Mouse (Mus musculus): ENCODE measurements around the gene Olfr623. TPM values are rescaled to one million over a fixed set of nuclear protein-coding genes. Genes with fewer than 3 reads are reported as not detected.

Gene Olfr623
- polyA plus RNA-seq (2014; fragmentation: Nextera tagmentation; extraction: Ambion mirVana): not detected in 2 replicates

DNA sequence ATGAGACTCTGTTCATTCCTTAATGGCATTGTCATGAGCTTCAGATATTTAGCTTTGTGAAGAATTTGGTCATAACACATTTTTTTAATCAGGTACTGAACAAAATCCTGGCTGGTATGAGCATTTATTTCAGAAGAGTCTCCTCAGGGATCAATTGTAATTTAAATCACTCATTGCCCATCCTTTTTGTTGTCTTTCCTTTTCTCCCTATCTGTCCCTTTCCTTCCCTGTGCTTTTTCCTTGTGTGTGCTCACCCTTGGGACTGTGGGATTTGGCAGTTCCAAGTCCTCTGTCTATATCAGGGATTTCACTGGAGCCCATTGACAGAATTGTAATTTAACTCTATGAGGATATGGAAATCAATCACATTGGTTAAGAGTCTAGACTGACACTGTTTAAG is at the start of gene Olfr623:
Gene Olfr623, minus strand, starts transcription at position 101 of the 400 bp plus-strand sequence.
- H3K27me3 ChIP-seq (ENCODE audit: control insufficient read depth, insufficient read depth, low read length): no peaks in the 10 kb centered on the region
- no peak within 1 kb of the TSS for H3K4me3 ChIP-seq (ENCODE audit: low read length)
- no peak within 1 kb of the TSS for H3K27ac ChIP-seq (ENCODE audit: low read depth, low read length)
- H3K9ac ChIP-seq (ENCODE audit: low read depth, low read length): no peak within 1 kb of the TSS
- H3K4me1 ChIP-seq (ENCODE audit: control insufficient read depth, insufficient read depth, low read length): no peaks in the 10 kb centered on the region
- H3K4me2 ChIP-seq (replicated peaks; ENCODE audit: low read depth, low read length): no peak within 1 kb of the TSS
- H3K9me3 ChIP-seq (ENCODE audit: control insufficient read depth, low read length): no peaks in the 10 kb centered on the region
- H3K36me3 ChIP-seq (ENCODE audit: control insufficient read depth, insufficient read depth, low read length): no peaks in the 10 kb centered on the region
- ATAC-seq (ENCODE audit: low FRiP score, low TSS enrichment): no peak

DNA sequence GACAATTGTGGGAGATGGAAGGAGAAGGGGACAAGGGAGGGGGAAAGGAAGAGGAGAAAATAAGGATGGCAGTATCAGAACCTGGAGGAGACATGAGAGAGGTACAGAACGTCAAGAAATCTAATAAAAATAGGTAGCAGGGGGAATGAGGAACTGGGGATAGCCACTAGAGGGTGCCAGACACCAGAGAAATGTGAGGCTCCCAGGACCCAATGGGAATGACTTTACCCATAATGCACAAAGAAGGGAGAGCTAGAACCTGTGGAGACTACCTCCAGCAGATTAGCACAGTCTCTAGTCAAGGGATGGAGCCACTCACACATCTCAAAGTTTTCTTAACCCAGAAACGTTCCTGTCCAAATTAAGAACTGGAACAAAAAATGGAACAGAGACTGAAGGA is 48.5 kb upstream of the Olfr623 start:
- H3K27ac ChIP-seq (ENCODE audit: low read depth, low read length): no peak overlapping the region
- no peak overlapping the region for H3K4me3 ChIP-seq (ENCODE audit: low read length)
- H3K4me2 ChIP-seq (replicated peaks; ENCODE audit: low read depth, low read length): no peak overlapping the region

DNA sequence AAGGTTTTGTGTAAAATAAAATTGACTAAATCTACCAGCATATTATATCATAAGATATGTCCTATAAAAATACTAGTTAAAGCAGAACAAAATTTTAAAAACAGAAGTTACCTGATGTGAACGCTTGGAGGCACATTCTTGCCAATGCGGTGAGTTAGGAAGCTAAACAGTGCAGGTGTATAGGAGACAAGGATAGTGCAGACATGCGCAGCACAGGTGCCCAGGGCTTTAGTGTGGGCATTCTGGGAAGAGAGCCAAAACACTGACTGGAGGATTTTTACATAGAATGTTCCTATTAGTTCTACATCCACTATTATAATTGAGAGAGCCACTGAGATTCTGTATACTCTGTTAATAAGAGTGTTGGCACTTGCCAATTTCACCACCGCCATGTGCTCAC is 36.0 kb upstream of the Olfr623 start:
- Histone ChIP-seq H3K27ac (ENCODE audit: low read depth, low read length) (no peak overlapping the region), H3K9ac (ENCODE audit: low read depth, low read length) (no peak overlapping the region), H3K4me1 (ENCODE audit: control insufficient read depth, insufficient read depth, low read length) (no peaks in the 10 kb centered on the region), H3K9me3 (ENCODE audit: control insufficient read depth, low read length) (no peaks in the 10 kb centered on the region), H3K27me3 (ENCODE audit: control insufficient read depth, insufficient read depth, low read length) (no peaks in the 10 kb centered on the region), H3K4me3 (ENCODE audit: low read length) (no peak overlapping the region), H3K36me3 (ENCODE audit: control insufficient read depth, insufficient read depth, low read length) (no peaks in the 10 kb centered on the region), H3K4me2 (replicated peaks; ENCODE audit: low read depth, low read length) (no peak overlapping the region)
- WGBS: 92% methylated on average over 4 of the region's 4 CpGs
- ATAC-seq (ENCODE audit: low FRiP score, low TSS enrichment): no peak

More for the DNA sequence above, 48.5 kb upstream of the Olfr623 start:
- Histone ChIP-seq H3K27me3 (ENCODE audit: control insufficient read depth, insufficient read depth, low read length) (no peaks in the 10 kb centered on the region), H3K9me3 (ENCODE audit: control insufficient read depth, low read length) (no peaks in the 10 kb centered on the region), H3K9ac (ENCODE audit: low read depth, low read length) (no peak overlapping the region), H3K36me3 (ENCODE audit: control insufficient read depth, insufficient read depth, low read length) (no peaks in the 10 kb centered on the region), H3K4me1 (ENCODE audit: control insufficient read depth, insufficient read depth, low read length) (no peaks in the 10 kb centered on the region)
- 46% methylated on average over 2 of the region's 2 CpGs for WGBS
- ATAC-seq (ENCODE audit: low FRiP score, low TSS enrichment): no peak

- H3K9ac ChIP-seq (ENCODE audit: low read depth, low read length): no peak within 1 kb of the TSS
- H3K27me3 ChIP-seq (ENCODE audit: control insufficient read depth, insufficient read depth, low read length): no peaks in the 10 kb centered on the region
- no peak within 1 kb of the TSS for H3K4me2 ChIP-seq (replicated peaks; ENCODE audit: low read depth, low read length)
- H3K9me3 ChIP-seq (ENCODE audit: control insufficient read depth, low read length): no peaks in the 10 kb centered on the region
- H3K4me3 ChIP-seq (ENCODE audit: low read length): no peak within 1 kb of the TSS
- no peaks in the 10 kb centered on the region for H3K4me1 ChIP-seq (ENCODE audit: control insufficient read depth, insufficient read depth, low read length)
- no peak within 1 kb of the TSS for H3K27ac ChIP-seq (ENCODE audit: low read depth, low read length)
- no peaks in the 10 kb centered on the region for H3K36me3 ChIP-seq (ENCODE audit: control insufficient read depth, insufficient read depth, low read length)
- no peak for ATAC-seq (ENCODE audit: low FRiP score, low TSS enrichment)
These were observed 18.9 kb upstream of the Olfr623 start, which contains the start of gene Olfr625-ps1 for GRCm38 (mm10) chr7:103682420-103682819. TSS of gene Olfr625-ps1 (plus strand) at chr7:103682720.

GRCm38 (mm10) chr7:103671091-103671490 is 7.6 kb upstream of the Olfr623 start, which contains the start of gene Olfr624:
TSS of gene Olfr624 (minus strand) at chr7:103671191.
- Histone ChIP-seq H3K4me1 (ENCODE audit: control insufficient read depth, insufficient read depth, low read length) (no peaks in the 10 kb centered on the region), H3K27ac (ENCODE audit: low read depth, low read length) (no peak within 1 kb of the TSS), H3K27me3 (ENCODE audit: control insufficient read depth, insufficient read depth, low read length) (no peaks in the 10 kb centered on the region), H3K9me3 (ENCODE audit: control insufficient read depth, low read length) (no peaks in the 10 kb centered on the region), H3K4me2 (replicated peaks; ENCODE audit: low read depth, low read length) (no peak within 1 kb of the TSS), H3K36me3 (ENCODE audit: control insufficient read depth, insufficient read depth, low read length) (no peaks in the 10 kb centered on the region), H3K4me3 (ENCODE audit: low read length) (no peak within 1 kb of the TSS), H3K9ac (ENCODE audit: low read depth, low read length) (no peak within 1 kb of the TSS)
- 96% methylated on average over 2 of the region's 2 CpGs for WGBS
- no peak for ATAC-seq (ENCODE audit: low FRiP score, low TSS enrichment)

DNA sequence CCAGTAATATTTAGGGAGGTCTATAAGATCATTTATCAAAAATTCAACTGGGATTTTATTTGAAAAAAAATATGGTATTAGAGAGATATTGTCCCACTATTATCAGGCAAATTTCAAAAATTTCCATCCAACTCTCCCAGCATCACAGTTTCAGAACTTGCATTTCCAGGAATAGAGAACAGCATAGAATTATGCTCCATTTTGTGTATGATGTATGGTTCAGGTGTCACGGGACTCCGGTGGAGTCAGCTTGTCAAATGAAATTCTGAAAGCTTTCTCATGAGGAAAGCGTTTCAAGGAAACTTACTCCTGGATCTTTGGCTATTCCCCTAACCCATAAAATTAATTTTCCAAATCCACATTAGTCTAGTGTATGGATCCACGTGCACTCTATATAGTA is 19.4 kb downstream of the Olfr623 start:
- Histone ChIP-seq H3K27ac (ENCODE audit: low read depth, low read length) (no peak overlapping the region), H3K4me1 (ENCODE audit: control insufficient read depth, insufficient read depth, low read length) (no peaks in the 10 kb centered on the region), H3K9ac (ENCODE audit: low read depth, low read length) (no peak overlapping the region), H3K4me2 (replicated peaks; ENCODE audit: low read depth, low read length) (no peak overlapping the region), H3K4me3 (ENCODE audit: low read length) (no peak overlapping the region), H3K9me3 (ENCODE audit: control insufficient read depth, low read length) (no peaks in the 10 kb centered on the region), H3K36me3 (ENCODE audit: control insufficient read depth, insufficient read depth, low read length) (no peaks in the 10 kb centered on the region), H3K27me3 (ENCODE audit: control insufficient read depth, insufficient read depth, low read length) (no peaks in the 10 kb centered on the region)
- no peak for ATAC-seq (ENCODE audit: low FRiP score, low TSS enrichment)
- 83% methylated on average over 4 of the region's 4 CpGs for WGBS

DNA sequence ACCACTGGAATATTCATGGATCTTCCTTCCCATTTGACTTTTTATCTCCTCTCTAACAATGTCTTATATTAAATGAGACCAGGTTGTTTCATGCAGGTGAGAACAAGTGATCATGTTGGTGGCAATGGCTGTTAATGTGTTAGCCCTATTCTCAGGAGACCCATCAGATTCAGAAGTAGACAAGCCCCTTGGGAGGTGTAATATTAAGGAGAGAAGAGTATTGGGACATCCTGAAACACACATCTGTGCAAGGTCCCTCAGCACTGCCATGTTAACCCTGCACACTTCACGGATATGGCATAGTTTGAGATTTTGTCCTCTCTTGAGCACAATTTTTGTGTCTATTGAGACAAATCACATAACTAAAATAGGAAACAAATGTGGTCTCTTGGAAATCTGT is 20.9 kb downstream of the Olfr623 start, which contains the start of gene Olfr622:
Gene Olfr622, minus strand, starts transcription at position 101 of the 400 bp plus-strand sequence.
- no peak within 1 kb of the TSS for H3K4me3 ChIP-seq (ENCODE audit: low read length)
- no peak for ATAC-seq (ENCODE audit: low FRiP score, low TSS enrichment)

GRCm38 (mm10) chr7:103636795-103637194 is 26.7 kb downstream of the Olfr623 start:
- Histone ChIP-seq H3K4me2 (replicated peaks; ENCODE audit: low read depth, low read length) (no peak overlapping the region), H3K9ac (ENCODE audit: low read depth, low read length) (no peak overlapping the region), H3K36me3 (ENCODE audit: control insufficient read depth, insufficient read depth, low read length) (no peaks in the 10 kb centered on the region), H3K27ac (ENCODE audit: low read depth, low read length) (no peak overlapping the region), H3K4me1 (ENCODE audit: control insufficient read depth, insufficient read depth, low read length) (no peaks in the 10 kb centered on the region), H3K27me3 (ENCODE audit: control insufficient read depth, insufficient read depth, low read length) (no peaks in the 10 kb centered on the region), H3K9me3 (ENCODE audit: control insufficient read depth, low read length) (no peaks in the 10 kb centered on the region), H3K4me3 (ENCODE audit: low read length) (no peak overlapping the region)
- no peak for ATAC-seq (ENCODE audit: low FRiP score, low TSS enrichment)

More for the DNA sequence above, 20.9 kb downstream of the Olfr623 start, which contains the start of gene Olfr622:
- Histone ChIP-seq H3K4me2 (replicated peaks; ENCODE audit: low read depth, low read length) (no peak within 1 kb of the TSS), H3K9ac (ENCODE audit: low read depth, low read length) (no peak within 1 kb of the TSS), H3K27ac (ENCODE audit: low read depth, low read length) (no peak within 1 kb of the TSS), H3K36me3 (ENCODE audit: control insufficient read depth, insufficient read depth, low read length) (no peaks in the 10 kb centered on the region), H3K9me3 (ENCODE audit: control insufficient read depth, low read length) (no peaks in the 10 kb centered on the region), H3K4me1 (ENCODE audit: control insufficient read depth, insufficient read depth, low read length) (no peaks in the 10 kb centered on the region), H3K27me3 (ENCODE audit: control insufficient read depth, insufficient read depth, low read length) (no peaks in the 10 kb centered on the region)
- WGBS: 81% methylated on average over 1 of the region's 1 CpGs

GRCm38 (mm10) chr7:103612434-103612833 is 51.1 kb downstream of the Olfr623 start, which contains the start of gene Olfr620:
TSS of gene Olfr620 (minus strand) at chr7:103612534.
- Histone ChIP-seq H3K9ac (ENCODE audit: low read depth, low read length) (no peak within 1 kb of the TSS), H3K4me2 (replicated peaks; ENCODE audit: low read depth, low read length) (no peak within 1 kb of the TSS), H3K27me3 (ENCODE audit: control insufficient read depth, insufficient read depth, low read length) (no peaks in the 10 kb centered on the region), H3K9me3 (ENCODE audit: control insufficient read depth, low read length) (no peaks in the 10 kb centered on the region), H3K4me3 (ENCODE audit: low read length) (no peak within 1 kb of the TSS), H3K36me3 (ENCODE audit: control insufficient read depth, insufficient read depth, low read length) (no peaks in the 10 kb centered on the region), H3K27ac (ENCODE audit: low read depth, low read length) (no peak within 1 kb of the TSS), H3K4me1 (ENCODE audit: control insufficient read depth, insufficient read depth, low read length) (no peaks in the 10 kb centered on the region)
- 82% methylated on average over 2 of the region's 2 CpGs for WGBS
- ATAC-seq (ENCODE audit: low FRiP score, low TSS enrichment): no peak
